In genomic region chr4:28698171-28698570, GRCm38 (mm10) we compare ENCODE assay signal across 24 mouse cellular contexts.
A peak's percentile ranks its signal among the peaks of the same experiment; 100 is the strongest.
DNase-seq lines count a peak whose midpoint lies in the region; ATAC-seq lines count a peak whose summit lies in the region.
"Had no signal": no experiment of that assay in that cellular context is flagged by ENCODE, and none has a peak within 500 bp of the region (broad histone marks: within the 10 kb centered on the region; RNA-seq: fewer than 3 reads in every experiment).

No protein-coding gene starts in this region.

- intact Hi-C loops in left cerebral cortex, postnatal 10 days (cut with DNase I): no loop called here

- peak; percentile 8 to 45 for DNase-seq in frontal cortex, postnatal 36 days (ENCODE audit: low spot score in 2 of 2)
- no peak for DNase-seq in frontal cortex, postnatal 25 days (ENCODE audit: low spot score in 2 of 2)
- DNase-seq in left cerebral cortex, adult 11 months (ENCODE audit: low spot score): peak; percentile 4
- no peak for DNase-seq in left cerebral cortex, postnatal 10 days (ENCODE audit: extremely low spot score in 1 of 2, low spot score in 2 of 2)
- DNase-seq in brain, adult 2 months (ENCODE audit: low read depth, low spot score): peak; percentile 78
- DNase-seq in left cerebral cortex, adult 9 months (ENCODE audit: low spot score in 2 of 2): peak; percentile 4 to 22
- no peak for DNase-seq in retina, embryonic 14.5 days (ENCODE audit: low spot score)
- DNase-seq: adrenal gland, postnatal 14 days; cerebellum, adult 18-20 months; cerebellum, adult 9-11 months; cerebellum, postnatal 36 days; gastrocnemius, postnatal 10 days; heart, adult 18-20 months; heart, postnatal 10 days; heart, postnatal 4 days had no signal

- H3K36me3 ChIP-seq in kidney, embryonic 16.5 days (ENCODE audit: insufficient read depth, low read length): no peaks in the 10 kb centered on the region
- H3K36me3 ChIP-seq: embryonic facial prominence, embryonic 10.5 days; heart, embryonic 10.5 days; hindbrain, embryonic 12.5 days had no signal

- WGBS in kidney, embryonic 16.5 days: 92% methylated on average over 1 of the region's 1 CpGs

- no peak overlapping the region for H3K9ac ChIP-seq in kidney, embryonic 16.5 days (replicated peaks; ENCODE audit: low read length)
- H3K9ac ChIP-seq: forebrain, embryonic 13.5 days; hindbrain, embryonic 12.5 days had no signal

- no peaks in the 10 kb centered on the region for H3K4me1 ChIP-seq in kidney, embryonic 16.5 days (ENCODE audit: insufficient read depth, low read length)
- H3K4me1 ChIP-seq: embryonic facial prominence, embryonic 10.5 days; forebrain, embryonic 13.5 days; heart, embryonic 10.5 days; hindbrain, embryonic 12.5 days had no signal

- H3K27me3 ChIP-seq in kidney, embryonic 16.5 days (ENCODE audit: insufficient read depth, low read length): no peaks in the 10 kb centered on the region
- H3K27me3 ChIP-seq: CH12.LX; forebrain, embryonic 13.5 days; hindbrain, embryonic 12.5 days; Patski had no signal

- H3K4me2 ChIP-seq in kidney, embryonic 16.5 days (replicated peaks; ENCODE audit: low read depth, low read length): no peak overlapping the region
- H3K4me2 ChIP-seq: forebrain, embryonic 13.5 days; hindbrain, embryonic 12.5 days had no signal

- ATAC-seq in kidney, embryonic 16.5 days (ENCODE audit: low FRiP score, low TSS enrichment): no peak
- ATAC-seq: activated CD4-positive, CD25-positive, alpha-beta regulatory T cell, adult 4 months; forebrain, embryonic 13.5 days; hindbrain, embryonic 16.5 days; Patski had no signal

- H3K9me3 ChIP-seq in kidney, embryonic 16.5 days (ENCODE audit: low read length): no peaks in the 10 kb centered on the region
- H3K9me3 ChIP-seq: embryonic facial prominence, embryonic 10.5 days; forebrain, embryonic 13.5 days; heart, embryonic 10.5 days; hindbrain, embryonic 12.5 days had no signal

- no peak overlapping the region for H3K4me3 ChIP-seq in kidney, embryonic 16.5 days (ENCODE audit: low read length)
- H3K4me3 ChIP-seq: embryonic facial prominence, embryonic 10.5 days; forebrain, embryonic 13.5 days; heart, embryonic 10.5 days; hindbrain, embryonic 12.5 days had no signal

- no peak overlapping the region for H3K27ac ChIP-seq in kidney, embryonic 16.5 days (ENCODE audit: low read length)
- H3K27ac ChIP-seq: embryonic facial prominence, embryonic 10.5 days; forebrain, embryonic 13.5 days; heart, embryonic 10.5 days; hindbrain, embryonic 12.5 days had no signal

Comparison
In these comparisons a context has a peak if more than half of its experiments do, and no peak if none do; other contexts are left out.
1. DNase-seq: peak in frontal cortex, postnatal 36 days (2 of 2), left cerebral cortex, adult 11 months (single experiment), brain, adult 2 months (single experiment) and left cerebral cortex, adult 9 months (2 of 2); none in frontal cortex, postnatal 25 days (0 of 2), left cerebral cortex, postnatal 10 days (0 of 2) and retina, embryonic 14.5 days (single experiment).